Mouse (Mus musculus): Measurements from ENCODE around the gene Tac4.

DNA sequence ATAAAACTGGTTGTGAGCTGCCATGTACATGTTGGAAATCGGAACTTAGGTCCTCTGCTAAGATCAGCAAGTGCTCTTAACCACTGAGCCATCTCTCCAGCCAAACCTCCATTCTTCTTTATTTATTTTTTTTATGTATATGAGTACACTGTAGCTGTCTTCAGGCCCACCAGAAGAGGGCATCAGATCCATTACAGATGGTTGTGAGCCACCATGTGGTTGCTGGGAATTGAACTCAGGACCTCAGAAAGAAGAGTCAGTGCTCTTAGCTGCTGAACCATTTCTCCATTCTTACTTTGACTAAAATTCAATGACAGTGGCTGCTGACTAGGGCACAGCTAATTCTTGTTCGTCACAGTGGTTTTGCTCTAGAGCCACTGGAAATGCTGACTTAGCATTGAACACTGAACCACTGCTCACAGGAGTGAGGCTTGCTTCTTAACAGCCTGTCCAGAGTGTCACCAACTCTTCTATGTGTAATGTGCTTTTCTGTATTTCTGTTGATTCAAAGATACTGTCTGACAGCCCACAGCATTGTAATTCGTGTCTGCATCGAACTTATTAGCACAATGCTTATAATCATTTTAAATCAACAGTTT is 17.8 kb downstream of the Tac4 start:
- TF ChIP-seq GATA1 (IDR thresholded peaks at IDR 0.05; ENCODE audit: low read length) (no peak), TAL1 (IDR thresholded peaks at IDR 0.05; ENCODE audit: low read length) (no peak)

All from erythroblast, embryonic 14.5 days (primary cell).